Mouse (Mus musculus) CD4-positive, CD25-positive, alpha-beta regulatory T cell, adult 4 months (primary cell): ENCODE results near the gene Pip5k1b. TPM values are rescaled to one million over a fixed set of nuclear protein-coding genes. Genes with fewer than 3 reads are reported as not detected.

Source experiments
- ATAC-seq: one replicate; pipeline ENCODE4 v1.8.0; 2017
- polyA plus RNA-seq, 2 experiments: library from polyadenylated mRNA; unstranded; fragments of 100-300 nt; shearing (Covaris generic); gene quantifications; one replicate each; pipeline ENCODE4 v1.2.1; 2017

Pip5k1b gene
- polyA plus RNA-seq, 2 experiments from 2014 or later = 7.0 to 8.1 TPM

GRCm38 (mm10) chr19:24472512-24472911 lies 83.2 kb downstream of the Pip5k1b start:
- ATAC-seq = no peak

- no peak for ATAC-seq
These were observed 84.1 kb downstream of the Pip5k1b start for GRCm38 (mm10) chr19:24471538-24471937.

- no peak for ATAC-seq
These were observed 86.5 kb downstream of the Pip5k1b start for GRCm38 (mm10) chr19:24469216-24469615.

GRCm38 (mm10) chr19:24468616-24469015 lies 87.1 kb downstream of the Pip5k1b start:
- ATAC-seq = no peak

GRCm38 (mm10) chr19:24463011-24463410 lies 92.7 kb downstream of the Pip5k1b start:
- ATAC-seq = no peak

- no peak for ATAC-seq
These were observed 99.0 kb downstream of the Pip5k1b start for GRCm38 (mm10) chr19:24456591-24457231.

- ATAC-seq = no peak
These were observed 100.3 kb downstream of the Pip5k1b start for GRCm38 (mm10) chr19:24455249-24455960.

- no peak for ATAC-seq
These were observed 101.2 kb downstream of the Pip5k1b start for GRCm38 (mm10) chr19:24454451-24454850.

- no peak for ATAC-seq
These were observed 102.3 kb downstream of the Pip5k1b start for GRCm38 (mm10) chr19:24453379-24453778.

GRCm38 (mm10) chr19:24452441-24452898 lies 103.2 kb downstream of the Pip5k1b start:
- no peak for ATAC-seq

GRCm38 (mm10) chr19:24451626-24452025 lies 104.0 kb downstream of the Pip5k1b start:
- no peak for ATAC-seq

GRCm38 (mm10) chr19:24450740-24451139 lies 104.9 kb downstream of the Pip5k1b start:
- no peak for ATAC-seq

GRCm38 (mm10) chr19:24444322-24444721 lies 111.3 kb downstream of the Pip5k1b start:
- no peak for ATAC-seq

- ATAC-seq = no peak
These were observed 116.0 kb downstream of the Pip5k1b start for GRCm38 (mm10) chr19:24439715-24440114.

GRCm38 (mm10) chr19:24434291-24434690 lies 121.4 kb downstream of the Pip5k1b start:
- no peak for ATAC-seq

GRCm38 (mm10) chr19:24432447-24432846 lies 123.2 kb downstream of the Pip5k1b start:
- ATAC-seq = no peak

GRCm38 (mm10) chr19:24431381-24431780 lies 124.3 kb downstream of the Pip5k1b start:
- no peak for ATAC-seq

GRCm38 (mm10) chr19:24428011-24428410 lies 127.7 kb downstream of the Pip5k1b start:
- ATAC-seq = no peak

- ATAC-seq = no peak
These were observed 128.4 kb downstream of the Pip5k1b start for GRCm38 (mm10) chr19:24427258-24427657.

- no peak for ATAC-seq
These were observed 128.9 kb downstream of the Pip5k1b start for GRCm38 (mm10) chr19:24426759-24427181.

GRCm38 (mm10) chr19:24418030-24418429 lies 137.6 kb downstream of the Pip5k1b start:
- no peak for ATAC-seq

- no peak for ATAC-seq
These were observed 138.0 kb downstream of the Pip5k1b start for GRCm38 (mm10) chr19:24417659-24418004.

- ATAC-seq = no peak
These were observed 138.6 kb downstream of the Pip5k1b start for GRCm38 (mm10) chr19:24416975-24417658.
